Mouse (Mus musculus) CD4-positive, CD25-positive, alpha-beta regulatory T cell, adult 4 months (primary cell): ENCODE measurements around the gene Tmem156. TPM values are rescaled to one million over a fixed set of nuclear protein-coding genes. Genes with fewer than 3 reads are reported as not detected.

Experiments
- polyA plus RNA-seq, 2 experiments: library from polyadenylated mRNA; unstranded; fragments of 100-300 nt; shearing (Covaris generic); gene quantifications; one replicate each; pipeline ENCODE4 v1.2.1; 2017

The Tmem156 gene
- polyA plus RNA-seq, 2 experiments from 2014 or later = 21.5 to 26.1 TPM

Other genes starting within 250 kb of the Tmem156 start
- gene Tlr1, start 158.6 kb downstream of the Tmem156 start, polyA plus RNA-seq = 10 to 100 TPM; 74.7 to 91.5 TPM
- 1 to 10 TPM; 5.6 to 8.7 TPM for gene Tlr6, start 132.0 kb downstream of the Tmem156 start, polyA plus RNA-seq
- 1 to 10 TPM; 2.3 to 4.9 TPM for gene Fam114a1, start 122.1 kb downstream of the Tmem156 start, polyA plus RNA-seq
- 1 to 10 TPM; 5.4 to 6.1 TPM for gene Klhl5, start 15.4 kb upstream of the Tmem156 start, polyA plus RNA-seq
- 1 to 10 TPM; 2.7 to 4.9 TPM for gene Wdr19, start 107.6 kb upstream of the Tmem156 start, polyA plus RNA-seq
- gene Rfc1, start 243.5 kb upstream of the Tmem156 start, polyA plus RNA-seq = 10 to 100 TPM; 76.5 to 78.8 TPM